Mouse (Mus musculus): Measurements from ENCODE around the gene Nap1l2. TPM values are rescaled to one million over a fixed set of nuclear protein-coding genes. Genes with fewer than 3 reads are reported as not detected.
"Not testable (repeated sequence)": the region's sequence is repeated elsewhere in the genome, so short reads cannot be mapped to it uniquely, and the experiment has no call there.

Gene Nap1l2
- total RNA-seq (2021), result not detected

DNA sequence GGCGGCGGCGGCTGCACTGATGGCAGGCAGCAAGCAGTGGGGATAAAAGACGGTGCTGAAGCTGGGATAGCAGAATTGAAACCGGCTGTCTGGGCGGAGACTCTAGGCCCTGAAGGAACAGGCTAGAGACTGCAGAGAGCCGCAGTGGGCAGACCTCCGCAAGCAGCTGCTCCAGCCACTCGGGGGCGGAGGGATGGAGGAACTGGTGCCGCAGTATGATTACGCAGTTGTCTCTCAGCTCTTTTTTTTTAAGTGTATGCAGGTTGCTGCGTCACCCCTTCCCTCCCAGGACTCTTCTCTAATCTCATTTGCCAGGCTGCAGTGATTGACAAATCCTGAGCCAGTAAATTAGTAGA, at the start of gene Nap1l2:
Nap1l2 (minus strand) TSS at position 210 of the 356 bp plus-strand sequence.
- intact Hi-C loops (cut with DNase I), result no loop called here
- DNase-seq (ENCODE audit: low spot score), result no peak

DNA sequence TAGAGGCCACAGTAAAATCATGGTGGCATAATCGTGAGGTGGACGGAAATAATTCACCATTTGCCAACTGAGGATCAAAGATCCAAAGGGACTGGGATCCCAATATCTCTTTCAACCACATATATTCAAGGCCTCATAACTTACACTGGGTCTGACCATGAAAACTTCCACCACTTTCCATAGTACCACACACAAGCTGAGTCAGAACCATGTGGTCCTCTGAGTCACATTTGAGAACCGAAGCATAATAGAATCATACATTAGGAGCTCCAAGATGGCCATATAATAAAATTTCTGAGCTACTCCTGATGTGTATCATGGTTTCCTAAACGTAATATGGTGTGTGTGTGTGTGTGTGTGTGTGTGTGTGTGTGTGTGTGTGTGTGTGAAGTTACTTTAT, 28.8 kb upstream of the Nap1l2 start:
- intact Hi-C loops (cut with DNase I), result no loop called here
- DNase-seq (ENCODE audit: low spot score), result no peak

DNA sequence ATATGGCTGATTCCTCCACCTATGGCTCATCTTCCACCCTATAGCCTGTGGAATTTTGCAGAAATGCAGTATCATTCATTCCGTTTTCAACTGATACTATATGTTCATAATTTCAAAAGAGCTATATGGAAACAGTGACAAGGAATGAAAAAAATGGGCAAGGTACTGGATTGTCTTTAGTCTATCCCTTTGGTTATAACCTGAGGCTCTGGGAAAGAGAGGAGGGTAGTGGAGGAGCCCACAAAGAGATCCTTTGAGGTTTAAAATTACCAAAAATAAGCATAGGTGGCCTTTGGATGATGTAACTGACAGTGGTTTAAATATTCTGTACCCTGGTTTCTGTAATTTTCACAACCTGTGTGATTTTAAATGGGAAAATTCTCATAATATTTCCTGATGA, 389 bp upstream of the Nap1l2 start:
- intact Hi-C loops (cut with DNase I), result no loop called here
- DNase-seq (ENCODE audit: low spot score), result no peak

DNA sequence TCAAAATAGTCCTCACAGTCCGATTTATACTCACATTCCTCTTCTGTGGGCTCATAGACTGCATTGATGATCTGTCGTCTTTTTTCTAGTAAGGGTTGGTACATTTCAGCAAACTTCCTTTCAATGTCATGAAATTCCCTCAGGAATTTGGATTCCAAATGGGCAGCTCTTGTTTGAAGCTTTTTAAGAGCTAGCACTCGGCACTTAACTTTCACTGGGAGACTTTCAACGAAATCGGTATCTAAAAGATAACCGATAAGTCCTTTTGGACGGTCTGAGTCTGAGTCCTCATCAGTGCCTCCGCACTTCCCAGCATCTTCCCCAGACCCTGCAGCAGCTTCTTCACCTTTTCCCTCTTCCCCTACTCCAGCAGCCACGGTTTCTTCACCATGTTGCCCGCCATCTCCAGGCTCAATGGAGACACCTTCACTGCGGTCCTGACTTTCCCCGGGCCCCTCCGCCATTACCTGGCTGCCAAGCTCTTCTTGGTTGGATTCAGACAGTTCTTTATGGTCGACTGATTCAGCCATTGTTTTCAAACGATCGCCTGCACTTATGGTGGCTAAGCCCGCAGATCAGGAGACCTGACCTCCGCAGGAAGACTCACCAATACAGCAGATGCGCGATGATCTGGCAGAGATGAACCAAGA, 534 bp downstream of the Nap1l2 start:
- no peak for DNase-seq (ENCODE audit: low spot score)
- intact Hi-C loops (cut with DNase I), result no loop called here

DNA sequence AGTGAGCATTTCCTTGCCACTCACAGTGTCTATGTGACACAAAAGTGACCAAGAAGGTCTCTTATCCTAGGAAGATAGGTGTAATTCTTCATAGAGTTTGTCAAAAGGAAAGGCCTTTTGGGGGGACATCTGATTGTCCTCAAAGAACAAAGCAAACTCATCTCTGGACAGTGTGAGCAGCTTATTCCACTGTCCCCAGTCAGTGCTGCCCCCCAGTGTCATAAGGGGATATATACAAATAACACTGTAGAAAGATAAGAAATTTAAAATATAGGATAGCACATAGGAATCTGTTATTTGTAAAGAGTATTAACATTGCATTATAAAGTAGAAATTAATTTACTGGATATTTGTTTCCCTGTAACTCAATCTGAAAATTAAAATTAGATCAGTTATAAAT, 2.9 kb downstream of the Nap1l2 start:
- intact Hi-C loops (cut with DNase I), result no loop called here
- DNase-seq (ENCODE audit: low spot score), result no peak

DNA sequence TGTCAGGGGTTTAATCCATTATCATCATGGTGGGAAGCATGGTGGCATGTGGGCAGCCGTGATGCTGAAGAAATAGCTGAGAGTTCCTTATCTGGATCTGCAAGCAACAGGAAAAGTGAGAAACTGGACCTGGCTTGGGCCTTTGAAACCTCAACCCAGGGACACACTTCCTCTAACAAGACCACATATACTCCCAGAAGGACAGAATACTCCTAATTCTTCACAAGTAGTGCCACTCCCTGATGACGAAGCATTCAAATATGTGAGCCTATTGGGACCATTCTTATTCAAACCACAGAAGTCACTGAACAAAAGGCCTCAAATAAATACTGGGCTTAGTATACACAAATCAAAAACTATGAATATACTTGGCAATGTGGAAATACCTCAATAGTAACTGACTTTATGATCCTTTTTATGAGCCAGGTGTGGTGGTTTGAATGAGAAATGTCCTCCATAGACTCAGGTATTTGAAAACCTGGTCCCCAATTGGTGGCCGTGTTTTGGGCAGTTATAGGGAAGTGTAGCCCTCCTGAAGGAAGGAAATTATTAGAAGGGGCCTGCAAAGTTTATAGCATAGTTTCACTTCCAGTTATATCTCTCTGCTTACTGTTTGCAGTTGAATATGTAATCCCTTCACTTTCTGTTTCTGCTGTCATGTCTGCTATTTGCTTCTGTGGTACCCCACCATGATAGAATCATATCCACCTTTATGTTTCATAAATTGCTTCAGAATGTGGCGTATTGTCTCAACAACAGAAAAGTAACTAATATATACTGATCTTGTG, 6.5 kb downstream of the Nap1l2 start:
- no peak for DNase-seq (ENCODE audit: low spot score)
- intact Hi-C loops (cut with DNase I), result no loop called here

DNA sequence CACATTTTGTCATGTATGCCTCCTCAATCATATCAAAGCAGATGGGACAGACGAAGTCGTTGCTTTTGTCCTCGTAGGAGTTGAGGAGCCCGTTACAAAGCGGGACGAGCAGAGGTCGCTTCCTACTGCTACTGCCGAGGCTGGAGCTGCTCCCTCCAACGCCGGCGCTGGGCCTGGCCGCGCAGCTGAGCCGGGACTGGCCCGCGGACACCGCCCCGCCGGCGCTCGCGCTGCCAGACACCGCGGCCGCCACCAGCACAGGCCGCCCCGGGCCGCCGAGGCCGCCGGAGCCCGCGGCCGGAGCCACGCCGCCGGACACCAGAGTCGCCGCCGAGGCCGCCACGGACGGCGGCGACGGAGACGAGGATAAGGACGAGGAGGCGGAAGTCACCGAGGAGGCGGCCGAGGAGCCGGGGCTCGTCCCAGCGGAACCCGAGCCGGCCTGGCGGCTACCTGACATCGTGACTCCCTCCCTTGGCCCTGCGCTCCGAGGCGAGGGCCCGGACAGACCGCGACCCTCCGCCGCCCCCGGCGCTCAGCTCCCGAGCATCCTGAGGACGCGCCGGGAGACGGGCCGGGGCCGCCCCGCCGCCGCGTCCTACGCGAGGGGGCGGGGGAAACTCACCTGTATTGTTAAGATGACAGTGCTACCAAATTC, 21.4 kb downstream of the Nap1l2 start:
- intact Hi-C loops (cut with DNase I); DNase-seq (ENCODE audit: low spot score): not testable (repeated sequence)

DNA sequence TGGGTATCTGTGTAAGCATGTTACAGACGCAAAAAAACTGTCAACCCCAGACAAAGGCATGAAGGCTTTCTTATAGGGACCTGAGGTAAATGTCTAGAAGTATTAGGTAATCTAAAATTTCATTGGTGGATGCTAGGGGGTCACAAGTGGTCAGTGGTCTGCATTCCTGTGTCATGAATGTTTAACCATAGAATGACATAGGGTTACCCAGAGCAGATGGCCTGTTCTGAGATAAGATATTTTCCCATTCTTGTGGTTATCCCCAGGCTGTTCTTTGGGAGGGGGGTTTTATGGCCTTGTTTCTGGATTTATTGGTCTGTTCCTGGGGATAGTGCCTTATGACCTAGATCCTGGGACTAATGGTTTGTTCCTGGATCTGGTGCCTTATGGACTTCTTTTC, 30.3 kb downstream of the Nap1l2 start:
- intact Hi-C loops (cut with DNase I), result no loop called here
- no peak for DNase-seq (ENCODE audit: low spot score)

DNA sequence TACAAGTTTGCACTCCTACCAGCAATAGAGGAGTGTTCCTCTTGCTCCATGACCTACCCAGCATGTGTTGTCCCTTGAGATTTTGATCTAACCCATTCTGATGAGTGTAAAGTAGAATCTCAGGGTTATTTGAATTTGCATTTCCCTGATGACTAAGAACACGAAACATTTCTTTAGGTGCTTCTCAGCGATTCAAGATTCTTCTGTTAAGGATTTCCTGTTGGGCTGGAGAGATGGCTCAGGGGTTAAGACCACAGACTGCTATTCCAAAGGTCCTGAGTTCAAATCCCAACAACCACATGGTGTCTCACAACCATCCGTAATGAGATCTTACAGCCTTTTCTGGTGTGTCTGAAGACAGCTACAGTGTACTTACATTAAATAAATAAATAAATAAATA, 47.9 kb downstream of the Nap1l2 start:
- intact Hi-C loops (cut with DNase I), result no loop called here
- DNase-seq (ENCODE audit: low spot score), result no peak

Other genes starting within 250 kb of the Nap1l2 start
- not detected for gene Cdx4, start 134.8 kb upstream of the Nap1l2 start, total RNA-seq (2021)
- gene Chic1, start 169.8 kb upstream of the Nap1l2 start, total RNA-seq (2021), result under 1 TPM; 0.57 to 0.70 TPM
- not detected for gene Tsx, start 227.8 kb upstream of the Nap1l2 start, total RNA-seq (2021)
- gene Gm26992, start 235.4 kb upstream of the Nap1l2 start, total RNA-seq (2021), result not detected